Mouse (Mus musculus): ENCODE measurements around the gene Fstl5. TPM values are rescaled to one million over a fixed set of nuclear protein-coding genes. Genes with fewer than 3 reads are reported as not detected.

Fstl5 gene
- not detected for total RNA-seq (2021)
- long read RNA-seq, experiment 1: 0 reads
- long read RNA-seq, experiment 2: 0 reads

DNA sequence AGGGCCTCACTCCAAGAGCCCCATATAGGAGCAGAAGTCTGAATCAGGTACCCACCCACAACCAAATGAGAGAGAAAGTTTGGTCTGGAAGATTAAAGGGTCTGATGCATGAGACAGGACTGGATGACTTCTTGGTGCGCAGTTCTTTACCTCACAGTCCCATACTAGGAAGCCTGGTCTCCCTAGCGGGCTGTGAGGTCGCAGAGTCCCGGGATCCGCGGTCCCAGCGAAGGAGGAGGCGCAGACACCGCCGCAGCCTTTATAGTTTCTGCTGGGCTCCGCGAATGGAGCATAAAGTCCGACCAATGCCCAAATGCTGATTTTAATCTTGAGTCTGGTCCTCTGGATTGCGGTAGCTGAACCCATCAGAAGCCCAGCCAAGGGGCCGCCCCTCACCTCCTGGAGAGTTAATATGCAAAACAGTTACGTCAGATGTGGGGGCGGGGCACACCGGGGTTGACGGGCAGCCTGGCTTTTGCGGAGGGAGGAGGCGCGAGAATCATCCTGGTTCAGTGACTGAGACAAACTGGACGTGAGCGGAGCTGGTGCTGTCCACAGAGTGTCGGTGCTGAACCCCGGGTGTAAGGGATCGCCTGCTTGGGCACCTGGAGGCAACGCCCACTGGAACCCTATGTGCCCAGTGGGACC, at the start of gene Fstl5:
Fstl5 (plus strand) TSS at position 211 of the 648 bp plus-strand sequence.
- intact Hi-C loops (cut with DNase I; ENCODE audit: low total_unique reads): no loop called here
- peak; percentile 20 for DNase-seq

DNA sequence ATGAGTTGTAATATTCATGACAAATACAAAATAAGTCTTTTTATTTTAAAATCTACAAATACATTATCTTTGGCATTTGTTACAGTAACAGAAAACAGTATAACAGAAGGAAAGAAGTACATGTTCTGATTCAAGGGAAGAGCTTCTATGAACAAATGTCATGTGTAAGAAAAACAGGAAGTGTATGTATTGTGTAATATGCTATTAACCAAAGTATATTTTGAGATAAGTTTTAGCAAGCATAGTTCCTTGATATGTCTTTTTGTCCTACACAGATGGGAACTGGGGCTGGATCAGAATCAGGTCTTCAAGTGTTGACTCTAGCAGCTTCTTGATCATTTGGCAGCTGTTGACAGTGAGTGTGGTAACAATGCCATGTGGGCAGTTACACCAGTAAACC, 48.5 kb upstream of the Fstl5 start:
- DNase-seq: no peak
- intact Hi-C loops (cut with DNase I; ENCODE audit: low total_unique reads): no loop called here

DNA sequence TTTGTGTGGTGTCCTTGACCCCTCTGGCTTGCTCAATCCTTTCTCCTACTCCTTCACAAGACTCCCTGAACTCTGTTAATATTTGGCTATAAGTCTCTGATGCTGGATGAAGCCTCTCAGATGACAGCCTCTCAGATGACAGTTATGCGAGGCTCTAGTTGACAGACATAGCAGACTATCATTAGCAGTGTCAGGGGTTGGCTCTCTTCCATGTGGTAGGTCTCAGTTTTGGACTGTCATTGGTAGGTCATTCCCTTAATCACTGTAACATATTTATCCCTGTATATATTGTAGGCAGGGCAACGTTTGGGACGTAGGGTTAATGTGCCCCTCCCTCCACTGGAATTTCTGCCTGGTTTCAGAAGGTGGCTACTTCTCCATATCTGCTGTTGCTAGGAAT, 22.9 kb upstream of the Fstl5 start:
- intact Hi-C loops (cut with DNase I; ENCODE audit: low total_unique reads): no loop called here
- no peak for DNase-seq

DNA sequence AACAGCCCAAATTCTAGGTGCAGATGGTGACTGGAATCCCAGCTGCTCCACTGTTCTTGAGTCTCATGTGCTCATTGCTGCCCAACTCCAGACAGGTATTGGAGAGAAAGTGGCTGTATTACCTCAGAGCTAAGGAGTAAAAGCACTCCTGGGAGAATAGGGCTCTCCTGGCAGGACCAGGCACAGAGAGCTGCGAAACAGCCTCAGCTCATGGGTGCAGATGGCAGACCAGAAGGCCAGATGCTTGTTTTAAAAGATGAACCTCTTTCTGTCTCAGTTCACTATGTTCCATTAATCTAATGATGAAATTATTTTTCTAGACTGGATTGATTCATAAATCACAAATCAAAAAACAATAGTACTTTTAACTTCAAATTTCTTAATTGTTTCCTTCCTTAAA, 12.1 kb upstream of the Fstl5 start:
- DNase-seq: no peak
- intact Hi-C loops (cut with DNase I; ENCODE audit: low total_unique reads): no loop called here

DNA sequence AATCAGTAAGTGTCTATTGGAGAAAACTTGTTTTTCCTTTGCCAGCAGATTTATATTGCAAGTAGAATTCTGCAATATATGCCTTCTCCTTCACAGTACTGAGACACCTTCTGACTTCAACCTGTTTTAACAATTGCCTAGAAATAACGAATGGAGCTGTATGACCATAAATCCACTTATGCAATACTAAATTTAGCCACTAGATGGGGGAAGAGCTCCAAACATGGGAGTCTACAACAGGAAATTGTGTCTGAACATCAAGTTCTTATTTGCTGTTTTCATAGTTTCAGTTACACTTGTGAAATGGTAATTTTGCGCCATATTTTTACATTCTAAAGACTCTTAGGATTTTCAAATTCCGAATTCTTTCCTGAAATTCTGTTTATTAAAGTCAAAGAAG, 6.2 kb upstream of the Fstl5 start:
- DNase-seq: no peak
- intact Hi-C loops (cut with DNase I; ENCODE audit: low total_unique reads): no loop called here

DNA sequence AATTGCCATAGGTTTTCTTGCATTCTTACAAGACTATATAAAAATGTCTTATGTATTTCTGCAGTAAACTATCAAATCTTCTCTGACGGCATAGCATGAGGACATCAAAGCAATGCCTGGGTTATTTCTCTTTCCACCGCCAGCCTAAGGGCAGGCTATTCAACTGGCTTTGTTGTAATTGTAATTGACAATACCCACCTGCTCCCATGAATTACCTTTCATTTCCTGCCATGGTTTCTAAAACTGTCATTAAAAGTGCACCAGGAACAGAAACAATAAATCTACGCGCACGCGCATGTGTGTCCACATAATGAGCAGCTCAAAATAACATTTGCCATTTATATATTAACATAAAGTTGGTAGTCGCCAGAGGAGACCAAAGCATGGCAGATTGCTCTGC, 1.2 kb upstream of the Fstl5 start:
- DNase-seq: no peak
- intact Hi-C loops (cut with DNase I; ENCODE audit: low total_unique reads): no loop called here

DNA sequence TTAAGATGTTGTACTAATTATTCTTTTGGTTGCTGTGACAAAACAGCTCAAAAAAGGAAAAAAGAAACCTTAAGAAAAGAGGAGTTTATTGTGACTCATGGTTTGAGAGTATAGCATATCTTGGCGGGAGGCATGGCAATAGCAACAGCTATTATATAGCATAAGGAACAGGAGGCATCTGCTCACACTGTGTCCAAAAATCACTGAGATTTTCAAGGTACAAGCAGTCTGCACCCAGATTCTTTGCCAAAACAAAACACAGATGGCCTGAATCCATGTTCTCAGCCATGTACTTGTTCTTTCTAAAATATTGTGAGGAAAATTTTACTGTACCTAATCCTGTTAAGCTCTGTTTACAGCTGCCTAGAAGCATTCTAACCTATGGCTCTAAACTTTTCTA, 66.4 kb downstream of the Fstl5 start:
- no peak for DNase-seq
- intact Hi-C loops (cut with DNase I; ENCODE audit: low total_unique reads): no loop called here

DNA sequence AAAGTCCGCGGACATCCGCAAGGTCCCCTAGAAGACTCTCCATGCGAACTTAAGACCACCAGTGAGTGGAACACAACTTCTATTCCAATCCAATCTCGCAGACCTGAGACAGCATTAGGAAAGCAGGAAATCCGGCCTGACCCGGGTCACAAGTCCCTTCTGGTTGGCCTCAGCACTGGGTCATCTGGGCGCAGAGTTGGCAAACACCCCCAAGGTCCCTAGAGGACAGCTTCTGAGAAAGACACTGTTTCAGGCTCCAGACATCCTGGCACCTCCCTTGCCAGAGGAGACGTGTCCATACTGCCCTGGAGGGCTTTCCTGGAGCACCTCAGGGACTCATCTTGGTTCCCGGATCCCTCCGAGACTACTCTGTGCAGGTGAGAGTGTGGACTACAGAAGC, 73.8 kb downstream of the Fstl5 start:
- intact Hi-C loops (cut with DNase I; ENCODE audit: low total_unique reads): no loop called here
- no peak for DNase-seq

DNA sequence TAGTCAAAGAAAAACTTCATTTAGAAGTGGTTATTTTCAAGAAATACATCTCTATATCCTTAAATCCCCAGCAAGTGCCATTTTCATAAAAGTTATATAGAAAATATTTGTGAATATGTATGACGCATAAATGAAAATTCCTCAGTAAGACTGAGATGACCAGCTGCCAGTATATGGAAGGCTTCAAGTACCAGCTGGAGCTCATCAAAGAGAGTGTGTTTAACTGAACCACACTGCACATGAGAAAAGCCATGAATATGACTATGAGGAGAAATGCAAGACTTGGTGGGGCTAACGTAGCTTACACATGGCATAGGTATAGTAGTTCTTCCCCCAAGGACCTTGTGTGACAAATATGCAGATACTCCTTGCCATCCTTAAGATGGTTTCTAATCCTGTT, 164.8 kb downstream of the Fstl5 start:
- DNase-seq: no peak
- intact Hi-C loops (cut with DNase I; ENCODE audit: low total_unique reads): no loop called here

DNA sequence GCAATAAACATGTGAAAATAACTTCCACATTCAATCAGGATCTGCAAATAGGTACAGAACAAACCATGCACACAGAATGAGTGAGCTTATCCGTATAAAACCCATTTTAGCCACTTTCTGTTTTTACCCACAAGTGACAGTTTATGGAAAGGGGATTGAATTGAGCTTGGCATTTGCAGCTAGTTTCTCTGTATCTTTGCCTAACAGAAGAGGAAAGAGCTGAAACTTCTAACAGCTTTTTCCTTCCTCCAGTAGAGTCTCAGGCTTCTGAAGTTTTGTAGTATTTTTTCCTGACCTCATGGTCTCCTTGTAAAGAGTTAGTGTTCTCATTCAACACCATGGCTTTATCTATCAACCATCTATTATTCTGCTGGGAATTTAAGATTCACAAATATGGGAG, 177.3 kb downstream of the Fstl5 start:
- intact Hi-C loops (cut with DNase I; ENCODE audit: low total_unique reads): no loop called here
- no peak for DNase-seq

DNA sequence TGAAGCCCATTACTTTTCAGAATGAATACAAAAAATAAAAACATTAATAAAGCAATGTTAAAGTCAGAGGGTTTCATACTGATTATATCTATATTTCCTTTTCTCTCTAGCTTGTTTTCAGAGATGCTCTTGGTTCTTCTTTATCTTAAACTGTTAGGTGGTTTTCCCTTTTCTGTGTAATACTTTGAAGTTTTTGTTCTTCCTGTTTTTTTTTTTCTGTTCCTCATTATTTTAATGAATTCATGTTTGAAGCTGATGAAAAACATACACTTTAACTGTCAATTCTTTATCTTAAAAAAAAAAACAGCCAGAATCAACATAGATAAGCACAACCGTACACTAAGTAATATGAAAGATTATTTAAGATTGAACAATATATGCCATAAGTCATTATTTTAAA, 218.9 kb downstream of the Fstl5 start:
- intact Hi-C loops (cut with DNase I; ENCODE audit: low total_unique reads): no loop called here
- no peak for DNase-seq

DNA sequence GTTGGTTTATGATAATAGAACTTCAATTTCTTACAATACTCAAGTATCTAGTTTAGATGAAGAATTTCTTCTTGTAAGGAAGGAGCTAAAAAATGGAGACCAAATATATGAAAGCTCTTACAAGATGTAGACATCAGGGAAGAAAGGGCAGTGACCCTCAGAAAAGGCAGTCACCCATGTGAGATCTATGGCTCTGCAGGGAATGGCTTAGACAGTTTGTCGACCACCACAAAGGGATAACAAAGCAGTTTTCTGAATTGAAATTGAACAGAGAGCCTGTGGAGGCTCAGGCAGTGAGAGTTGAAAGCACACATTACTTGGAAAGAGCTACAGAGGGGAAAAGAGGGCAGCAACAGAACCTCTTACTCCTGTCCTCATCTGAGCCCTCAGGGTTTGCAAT, 220.3 kb downstream of the Fstl5 start:
- DNase-seq: no peak
- intact Hi-C loops (cut with DNase I; ENCODE audit: low total_unique reads): no loop called here

DNA sequence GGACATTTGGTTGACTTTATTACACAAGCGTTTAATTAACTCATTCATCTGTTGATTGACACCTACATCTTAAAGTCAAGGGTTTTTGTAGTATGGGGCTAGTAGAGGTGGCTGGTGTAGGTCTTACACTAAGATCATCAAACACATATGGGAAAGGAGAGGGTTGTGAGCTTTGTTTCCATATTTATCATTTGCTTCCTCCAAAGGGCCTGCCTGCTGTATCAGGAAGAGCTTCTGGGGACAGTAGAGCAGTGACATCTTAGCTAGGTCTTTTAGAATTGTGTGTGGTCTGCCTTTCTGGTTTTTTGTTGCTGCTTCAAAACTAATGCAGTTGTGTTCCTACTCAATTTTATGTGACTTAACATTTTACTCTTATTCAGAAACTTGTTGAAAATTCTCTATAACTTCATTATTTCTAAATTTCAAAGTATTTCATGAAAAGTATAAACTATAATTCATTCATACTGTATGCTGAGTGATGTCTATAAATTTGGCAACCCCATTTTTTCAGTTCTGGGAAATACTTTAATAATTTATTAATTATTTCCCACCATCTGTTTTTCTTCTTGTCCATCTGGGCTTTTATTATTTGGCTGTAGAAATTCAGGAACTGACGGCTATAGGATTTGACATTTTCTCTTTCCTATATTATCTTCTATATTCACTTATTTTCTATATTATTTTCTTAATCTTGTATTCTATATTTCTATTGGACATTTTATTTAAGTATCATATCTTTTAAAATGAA, 227.1 kb downstream of the Fstl5 start:
- no peak for DNase-seq
- intact Hi-C loops (cut with DNase I; ENCODE audit: low total_unique reads): no loop called here

DNA sequence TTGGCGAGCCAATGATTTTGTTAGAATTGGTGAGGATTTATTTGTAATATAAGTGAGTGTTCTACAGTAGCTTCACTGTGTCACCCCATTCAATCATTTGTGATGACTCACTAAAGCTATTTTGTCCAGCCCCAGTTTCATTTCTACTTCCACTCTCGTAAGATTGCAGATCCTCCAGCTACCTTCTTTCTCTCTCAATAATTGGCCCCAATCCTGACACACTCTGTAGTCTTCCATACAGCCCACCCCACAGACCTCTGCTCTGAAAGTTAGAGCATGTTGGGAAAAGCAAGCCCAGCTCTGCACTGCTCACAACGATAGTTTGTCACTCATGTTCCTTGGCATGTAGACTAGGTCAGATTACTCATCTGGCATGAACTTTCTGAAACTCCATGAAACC, 242.9 kb downstream of the Fstl5 start:
- no peak for DNase-seq
- intact Hi-C loops (cut with DNase I; ENCODE audit: low total_unique reads): no loop called here

DNA sequence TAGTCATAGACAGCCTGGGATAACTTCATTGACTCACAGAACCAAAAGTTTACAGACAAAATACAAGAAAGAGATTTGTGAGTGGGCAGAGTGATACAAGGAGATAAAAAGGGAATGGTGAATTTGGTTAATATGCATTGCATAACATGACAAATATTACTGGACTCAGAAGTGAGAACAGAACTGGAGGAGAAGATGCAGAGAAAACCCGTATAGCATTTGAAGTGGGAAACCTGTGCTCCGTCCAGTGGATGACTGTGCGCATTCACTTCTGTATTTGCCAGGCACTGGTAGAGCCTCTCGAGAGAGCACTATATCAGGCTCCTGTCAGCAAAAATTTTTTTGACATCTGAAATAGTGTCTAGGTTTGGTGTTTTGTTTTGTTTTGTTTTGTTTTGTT, 245.5 kb downstream of the Fstl5 start:
- no peak for DNase-seq
- intact Hi-C loops (cut with DNase I; ENCODE audit: low total_unique reads): no loop called here

DNA sequence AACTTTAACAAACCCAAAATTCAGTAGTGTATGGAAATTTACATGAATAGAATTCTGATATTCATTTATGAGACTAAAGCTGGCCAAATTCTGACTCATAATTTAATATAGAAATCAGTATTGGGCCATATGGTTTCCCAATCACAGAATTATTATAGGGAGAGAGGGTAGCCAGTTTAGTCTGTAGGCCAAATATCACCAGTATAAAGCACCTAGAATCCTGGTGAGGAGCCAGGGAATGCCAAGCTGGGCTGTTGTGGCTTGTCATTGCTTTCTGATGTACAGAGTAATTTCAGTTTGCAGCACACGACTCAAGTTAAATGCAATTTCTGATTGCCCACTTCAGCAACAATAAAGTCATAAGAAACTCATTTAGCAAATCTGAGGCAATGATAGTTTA, 248.4 kb downstream of the Fstl5 start:
- intact Hi-C loops (cut with DNase I; ENCODE audit: low total_unique reads): no loop called here
- no peak for DNase-seq

DNA sequence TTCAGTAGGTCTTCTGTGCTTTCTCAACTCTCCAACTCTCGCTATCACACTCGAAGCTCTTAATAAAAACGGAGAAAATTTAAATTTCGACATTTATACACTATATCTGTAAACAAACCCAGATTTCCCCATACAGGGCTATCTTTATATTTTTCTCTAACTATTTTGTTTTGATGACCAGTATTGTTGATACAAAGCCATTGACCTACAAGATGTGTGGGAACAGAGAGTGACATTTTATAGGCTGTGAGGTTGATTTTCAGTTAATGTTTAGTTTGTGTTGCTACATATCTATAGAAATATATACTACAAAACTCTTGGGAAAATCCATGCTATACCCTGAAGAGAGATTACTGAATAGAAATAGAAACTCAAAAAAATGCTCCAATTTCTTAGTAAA, 262.9 kb downstream of the Fstl5 start:
- intact Hi-C loops (cut with DNase I; ENCODE audit: low total_unique reads): no loop called here
- DNase-seq: no peak

DNA sequence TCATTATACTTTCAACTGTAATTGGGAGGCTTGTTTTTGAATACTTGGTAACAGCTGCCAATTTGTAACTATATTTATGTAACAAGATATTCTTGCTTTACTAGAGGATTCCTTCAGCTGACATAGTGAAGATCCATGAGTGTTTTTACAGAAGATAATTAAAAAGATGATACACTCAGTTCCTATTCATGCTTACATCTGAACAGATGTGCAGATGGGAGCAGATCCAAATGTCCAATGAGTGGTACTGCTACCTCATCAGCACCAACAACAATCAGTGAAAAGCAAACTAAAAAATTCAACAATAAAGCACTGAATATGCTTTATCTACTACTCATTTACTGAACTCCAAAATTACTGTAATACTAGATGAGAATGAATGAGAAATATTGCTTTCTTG, 292.9 kb downstream of the Fstl5 start:
- intact Hi-C loops (cut with DNase I; ENCODE audit: low total_unique reads): no loop called here
- DNase-seq: no peak

DNA sequence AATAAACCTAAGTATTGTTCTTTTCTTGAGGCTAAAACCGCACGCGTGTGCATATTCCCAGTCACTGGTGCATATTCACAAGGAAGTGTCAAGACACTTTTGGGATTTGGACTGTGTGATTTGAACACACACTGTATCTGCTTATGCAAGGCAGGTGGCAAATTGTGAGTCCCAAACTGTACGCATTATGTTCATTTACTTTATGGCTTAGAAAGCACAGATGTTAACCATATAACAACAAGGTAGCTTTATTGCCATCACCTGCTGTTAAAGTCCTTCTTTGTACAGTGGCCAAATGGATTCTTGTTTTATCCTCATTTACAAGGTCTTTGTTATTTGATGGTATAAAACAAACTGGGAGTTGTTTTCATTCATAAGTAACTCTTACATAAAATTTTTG, 295.8 kb downstream of the Fstl5 start:
- intact Hi-C loops (cut with DNase I; ENCODE audit: low total_unique reads): no loop called here
- DNase-seq: no peak

DNA sequence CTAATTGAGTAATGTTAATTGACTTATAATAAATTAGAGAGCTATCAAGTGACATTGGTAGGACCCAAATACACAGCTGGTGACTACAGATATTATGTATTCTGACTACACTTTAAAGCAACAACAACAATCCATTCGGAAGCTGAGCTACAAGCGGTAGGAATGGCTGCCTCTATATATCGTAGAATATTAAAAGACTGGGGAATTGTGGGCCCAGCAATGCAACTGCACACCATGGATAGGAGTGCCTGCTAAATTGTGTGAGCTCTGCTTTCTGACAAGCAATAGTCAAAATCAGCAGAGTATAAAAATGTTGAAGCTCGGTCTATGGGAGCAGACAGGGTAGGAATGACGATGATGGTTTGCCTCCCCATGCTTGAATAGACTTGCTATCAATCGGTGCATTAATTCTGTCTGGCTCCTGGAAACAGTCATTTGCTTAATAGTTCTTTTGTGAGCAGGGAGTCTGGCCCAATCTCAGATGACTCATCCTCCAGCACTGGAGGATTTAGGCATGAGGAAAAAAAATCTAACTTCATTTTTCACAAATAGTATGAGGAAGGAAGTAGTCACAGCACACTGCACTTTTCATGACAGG, 354.8 kb downstream of the Fstl5 start:
- intact Hi-C loops (cut with DNase I; ENCODE audit: low total_unique reads): no loop called here
- no peak for DNase-seq

DNA sequence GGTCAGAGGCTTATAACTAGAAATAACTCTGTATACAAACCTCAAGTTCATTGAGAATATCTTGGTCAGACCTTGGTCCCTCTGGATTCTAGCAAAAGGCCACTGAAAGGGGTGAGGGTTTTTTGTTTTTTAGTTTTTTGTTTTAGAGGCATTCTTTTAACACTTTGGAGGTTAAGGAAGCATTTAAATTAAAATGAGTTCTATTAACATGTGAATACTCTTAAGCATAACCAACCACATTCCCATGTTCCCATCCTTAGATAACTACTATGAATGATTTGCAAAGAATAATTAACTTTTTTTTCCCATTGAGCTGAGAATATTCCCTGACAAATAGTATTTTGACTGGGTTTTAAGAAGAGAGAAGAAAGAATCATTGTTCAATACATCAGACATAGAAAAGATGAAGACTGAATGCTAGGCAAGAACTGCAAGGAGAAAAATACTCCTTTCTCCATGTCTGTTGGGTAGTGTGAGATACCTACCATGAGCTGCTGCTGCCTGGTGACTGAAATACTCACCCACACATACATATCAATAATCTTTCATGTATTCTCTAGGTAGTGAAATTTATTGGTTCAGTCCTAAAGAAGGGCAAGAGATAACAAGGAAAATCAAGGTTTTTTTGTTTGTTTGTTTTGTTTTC, 393.3 kb downstream of the Fstl5 start:
- intact Hi-C loops (cut with DNase I; ENCODE audit: low total_unique reads): no loop called here
- no peak for DNase-seq

All from gastrocnemius, postnatal 14 days (tissue).